Mouse (Mus musculus) CH12.LX (cell line): ENCODE measurements at regions not wholly inside any gene's neighbourhood (a gene's known extent, or its start where the extent isn't known, plus 50 kb on each side); places are given as distances from the start of the nearest gene placed in this dataset.

Experiments
- CTCF ChIP-seq, 2 experiments: IDR thresholded peaks in 1 of 2; conservative IDR thresholded peaks in 1 of 2; 2 replicates each; pipeline ENCODE4 v1.5.1; 2011 to 2012; ENCODE audit warnings: low read depth in 2 of 2, low read length in 2 of 2, improper control_type of control experiment in 1 of 2, inconsistent platforms in 1 of 2, mild to moderate bottlenecking in 1 of 2, moderate library complexity in 1 of 2
- E2F4 ChIP-seq: IDR thresholded peaks from 2 replicates; pipeline ENCODE4 v1.6.1; 2011; ENCODE audit warnings: low read depth, low read length, improper control_type of control experiment; ENCODE audit not compliant: insufficient replicate concordance
- ELF1 ChIP-seq: IDR thresholded peaks from 2 replicates; pipeline ENCODE4 v1.6.1; 2014; ENCODE audit warnings: low read depth, mild to moderate bottlenecking, inconsistent platforms, low read length, improper control_type of control experiment
- EP300 ChIP-seq: IDR thresholded peaks from 2 replicates; pipeline ENCODE4 v1.6.1; 2011; ENCODE audit warnings: low read length, improper control_type of control experiment
- MAZ ChIP-seq: IDR thresholded peaks from 2 replicates; pipeline ENCODE4 v1.6.1; 2012; ENCODE audit warnings: low read depth, mild to moderate bottlenecking, inconsistent platforms, low read length, improper control_type of control experiment, moderate library complexity
- MXI1 ChIP-seq: IDR thresholded peaks from 2 replicates; pipeline ENCODE4 v1.6.1; 2011; ENCODE audit warnings: mild to moderate bottlenecking, low read depth, low read length, improper control_type of control experiment
- NELFE ChIP-seq: IDR thresholded peaks from 2 replicates; pipeline ENCODE4 v1.6.1; 2011; ENCODE audit warnings: low read depth, low read length, improper control_type of control experiment
- POLR2A ChIP-seq: IDR thresholded peaks from 2 replicates; pipeline ENCODE4 v1.6.1; 2011; ENCODE audit warnings: low read depth, mild to moderate bottlenecking, improper control_type of control experiment, low read length
- RCOR1 ChIP-seq: conservative IDR thresholded peaks from 2 replicates; pipeline ENCODE4 v1.6.1; 2012; ENCODE audit warnings: low read depth, mild to moderate bottlenecking, inconsistent platforms, low read length, improper control_type of control experiment
- USF1 ChIP-seq: IDR thresholded peaks from 2 replicates; pipeline ENCODE4 v1.6.1; 2014; ENCODE audit warnings: low read depth, mild to moderate bottlenecking, inconsistent platforms, low read length, improper control_type of control experiment
- USF2 ChIP-seq: conservative IDR thresholded peaks from 2 replicates; pipeline ENCODE4 v1.6.1; 2011; ENCODE audit warnings: low read depth, low read length, improper control_type of control experiment
- ZC3H11A ChIP-seq: IDR thresholded peaks from 2 replicates; pipeline ENCODE4 v1.6.1; 2012; ENCODE audit warnings: low read depth, mild to moderate bottlenecking, inconsistent platforms, low read length, improper control_type of control experiment

DNA sequence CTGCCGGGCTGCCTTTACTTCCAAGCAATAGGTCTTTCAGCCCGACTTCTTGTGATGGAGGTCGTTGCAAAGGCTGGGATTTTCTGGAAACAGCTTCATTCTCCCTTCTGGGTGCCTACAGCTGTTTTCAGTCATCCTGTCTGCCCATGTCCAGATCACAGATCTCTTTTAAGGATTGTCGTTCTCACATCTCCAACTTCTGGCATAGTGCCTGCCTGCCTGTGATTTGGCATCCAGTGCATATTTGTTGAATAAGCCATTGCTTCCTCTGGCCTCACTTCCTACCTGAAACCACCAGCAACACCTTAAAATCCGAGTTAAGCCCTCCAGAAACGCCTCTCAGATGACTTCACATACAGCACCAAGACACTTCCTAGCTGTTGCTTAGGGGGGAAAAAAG, 88.4 kb upstream of the Bnip2 start:
- TF ChIP-seq CTCF (conservative IDR thresholded peaks at IDR 0.05 in 1 of 2, IDR thresholded peaks at IDR 0.05 in 1 of 2; ENCODE audit: low read depth in 2 of 2, low read length in 2 of 2), result no peak
- TF ChIP-seq USF2, result no peak
- TF ChIP-seq NELFE, result no peak
- TF ChIP-seq POLR2A, result no peak
- TF ChIP-seq RCOR1, result no peak
- TF ChIP-seq EP300, result no peak
- no peak for TF ChIP-seq USF1
- TF ChIP-seq ELF1, result no peak
- TF ChIP-seq MXI1, result no peak
- TF ChIP-seq MAZ, result no peak
- no peak for TF ChIP-seq E2F4
- TF ChIP-seq ZC3H11A, result no peak
